Mouse (Mus musculus) liver, embryonic 12.5 days (tissue): ENCODE measurements around the gene Nbr1. TPM values are rescaled to one million over a fixed set of nuclear protein-coding genes. Genes with fewer than 3 reads are reported as not detected.
A peak's percentile ranks its signal among the peaks of the same experiment; 100 is the strongest.
"Not testable (repeated sequence)": the region's sequence is repeated elsewhere in the genome, so short reads cannot be mapped to it uniquely, and the experiment has no call there.

ENCODE experiments used
- ATAC-seq: fragments of 200-750 bp; cut with Nextera tagmentation; 2 replicates; pipeline ENCODE4 v1.8.0; 2017; ENCODE audit warnings: moderate number of reproducible peaks, mild to moderate bottlenecking, moderate library complexity
- H3K27ac ChIP-seq: fragments of 300-500 bp; sonication (generic); 2 replicates; pipeline ENCODE4 v1.5.1; 2016; ENCODE audit warnings: mild to moderate bottlenecking
- H3K27me3 ChIP-seq: fragments of 300-500 bp; sonication (generic); replicated peaks from 2 replicates; pipeline ENCODE4 v1.6.1; 2016; ENCODE audit warnings: mild to moderate bottlenecking, moderate library complexity
- H3K36me3 ChIP-seq: fragments of 300-500 bp; sonication (generic); 2 replicates; pipeline ENCODE4 v1.6.1; 2016; ENCODE audit warnings: mild to moderate bottlenecking, moderate library complexity
- H3K4me1 ChIP-seq: fragments of 300-500 bp; sonication (generic); 2 replicates; pipeline ENCODE4 v1.6.1; 2016
- H3K4me2 ChIP-seq: fragments of 300-500 bp; sonication (generic); 2 replicates; pipeline ENCODE4 v1.6.1; 2016; ENCODE audit warnings: mild to moderate bottlenecking, moderate library complexity
- H3K4me3 ChIP-seq: fragments of 300-500 bp; sonication (generic); 2 replicates; pipeline ENCODE4 v1.5.1; 2016; ENCODE audit warnings: mild to moderate bottlenecking, moderate library complexity
- H3K9ac ChIP-seq: fragments of 300-500 bp; sonication (generic); 2 replicates; pipeline ENCODE4 v1.6.1; 2016; ENCODE audit warnings: mild to moderate bottlenecking, moderate library complexity
- H3K9me3 ChIP-seq: fragments of 300-500 bp; sonication (generic); replicated peaks from 2 replicates; pipeline ENCODE4 v1.6.1; 2016; ENCODE audit warnings: mild to moderate bottlenecking, moderate library complexity
- WGBS: fragments of 180-500 bp; shearing (Covaris S2); methylation state at CpG from one replicate; pipeline ENCODE4 v1.1.7; 2016; ENCODE audit not compliant: insufficient replicate concordance; 5-methylcytosine and 5-hydroxymethylcytosine counted together
- polyA plus RNA-seq: library from polyadenylated mRNA; unstranded; fragments of >200 nt; fragmentation: Nextera tagmentation; extraction: Ambion mirVana; gene quantifications from 2 replicates; pipeline ENCODE4 v1.2.1, GENCODE M21; 2016

Gene Nbr1
- polyA plus RNA-seq, 1 experiment from 2014 or later, result 45.1 TPM

- not testable (repeated sequence) for H3K27me3 ChIP-seq, ATAC-seq, H3K9me3 ChIP-seq, H3K36me3 ChIP-seq
- peak overlapping the region; percentile 79 for H3K4me2 ChIP-seq
- H3K9ac ChIP-seq, result peak overlapping the region; percentile 76
- 61% methylated on average over 4 of the region's 5 CpGs for WGBS
- peak overlapping the region; percentile 99; the same call in 1 of the 2 replicates for H3K27ac ChIP-seq
- H3K4me3 ChIP-seq, result peak overlapping the region; percentile 56
- H3K4me1 ChIP-seq, result peaks cover 33% of the 10 kb centered on the region
Observed at GRCm38 (mm10) chr11:101628733-101629417, 76.9 kb downstream of the Nbr1 start.

Other genes with a start within 250 kb of the Nbr1 start
- gene Becn1, start 249.9 kb upstream of the Nbr1 start, polyA plus RNA-seq, result 115 and 119 TPM in 2 replicates
- 263 and 273 TPM in 2 replicates for gene Psme3, start 235.9 kb upstream of the Nbr1 start, polyA plus RNA-seq
- gene Aoc2, start 227.1 kb upstream of the Nbr1 start, polyA plus RNA-seq, result 2.2 TPM in 2 replicates
- gene Aoc3, start 221.5 kb upstream of the Nbr1 start, polyA plus RNA-seq, result 0.05 and 0.06 TPM in 2 replicates
- gene G6pc, start 184.6 kb upstream of the Nbr1 start, polyA plus RNA-seq, result not detected in 2 replicates
- 67.0 and 72.7 TPM in 2 replicates for gene Aarsd1, start 134.5 kb upstream of the Nbr1 start, polyA plus RNA-seq
- gene Gm27029, start 127.4 kb upstream of the Nbr1 start, polyA plus RNA-seq, result 3.6 and 4.2 TPM in 2 replicates
- 9.8 TPM in 2 replicates for gene Rundc1, start 127.1 kb upstream of the Nbr1 start, polyA plus RNA-seq
- 1.3 and 2.1 TPM in 2 replicates for gene Ptges3l, start 126.8 kb upstream of the Nbr1 start, polyA plus RNA-seq
- gene Rpl27, start 109.9 kb upstream of the Nbr1 start, polyA plus RNA-seq, result 378 and 390 TPM in 2 replicates
- gene Ifi35, start 103.7 kb upstream of the Nbr1 start, polyA plus RNA-seq, result 35.8 and 37.1 TPM in 2 replicates
- gene Rnd2, start 87.2 kb upstream of the Nbr1 start, polyA plus RNA-seq, result 3.6 and 3.9 TPM in 2 replicates
- 11.8 and 12.2 TPM in 2 replicates for gene Vat1, start 85.9 kb upstream of the Nbr1 start, polyA plus RNA-seq
- 17.2 and 17.4 TPM in 2 replicates for gene Brca1, start 194 bp upstream of the Nbr1 start, polyA plus RNA-seq
- gene Tmem106a, start 30.1 kb downstream of the Nbr1 start, polyA plus RNA-seq, result 5.0 and 5.3 TPM in 2 replicates
- gene Gm11634, start 47.1 kb downstream of the Nbr1 start, polyA plus RNA-seq, result not detected in 2 replicates
- 11.8 and 12.4 TPM in 2 replicates for gene Rdm1, start 75.0 kb downstream of the Nbr1 start, polyA plus RNA-seq
- 1.0 and 1.3 TPM in 2 replicates for gene Arl4d, start 113.4 kb downstream of the Nbr1 start, polyA plus RNA-seq
- 25.6 and 26.3 TPM in 2 replicates for gene Dhx8, start 180.8 kb downstream of the Nbr1 start, polyA plus RNA-seq
- 1.4 and 2.0 TPM in 2 replicates for gene Etv4, start 233.2 kb downstream of the Nbr1 start, polyA plus RNA-seq